Mouse (Mus musculus) cerebellum, adult 2 months (tissue): ENCODE measurements around the gene Ksr1.

ENCODE experiments used
- CTCF ChIP-seq: fragments of 200-500 bp; IDR thresholded peaks from 2 replicates; pipeline ENCODE4 v1.5.1; 2011; ENCODE audit warnings: low read depth, mild to moderate bottlenecking, control low read depth, low read length, moderate library complexity, borderline replicate concordance; ENCODE audit not compliant: insufficient read depth
- POLR2A ChIP-seq: fragments of 200-500 bp; IDR thresholded peaks from 2 replicates; pipeline ENCODE4 v1.6.1; 2011; ENCODE audit warnings: low read length, control low read depth, borderline replicate concordance; ENCODE audit not compliant: insufficient read depth

- TF ChIP-seq POLR2A = no peak
- no peak for TF ChIP-seq CTCF
Measured at GRCm38 (mm10) chr11:79148783-79149182, 2.6 kb upstream of the Ksr1 start.
